Mouse (Mus musculus) cerebellum, postnatal 14 days (tissue): ENCODE measurements at regions not wholly inside any gene's neighbourhood (a gene's known extent, or its start where the extent isn't known, plus 50 kb on each side); places are given as distances from the start of the nearest gene placed in this dataset.

Experiments used
- DNase-seq, 2 experiments: peaks; one replicate each; pipeline ENCODE4 v3.0.0; 2021; ENCODE audit warnings: mixed read lengths in 2 of 2

DNA sequence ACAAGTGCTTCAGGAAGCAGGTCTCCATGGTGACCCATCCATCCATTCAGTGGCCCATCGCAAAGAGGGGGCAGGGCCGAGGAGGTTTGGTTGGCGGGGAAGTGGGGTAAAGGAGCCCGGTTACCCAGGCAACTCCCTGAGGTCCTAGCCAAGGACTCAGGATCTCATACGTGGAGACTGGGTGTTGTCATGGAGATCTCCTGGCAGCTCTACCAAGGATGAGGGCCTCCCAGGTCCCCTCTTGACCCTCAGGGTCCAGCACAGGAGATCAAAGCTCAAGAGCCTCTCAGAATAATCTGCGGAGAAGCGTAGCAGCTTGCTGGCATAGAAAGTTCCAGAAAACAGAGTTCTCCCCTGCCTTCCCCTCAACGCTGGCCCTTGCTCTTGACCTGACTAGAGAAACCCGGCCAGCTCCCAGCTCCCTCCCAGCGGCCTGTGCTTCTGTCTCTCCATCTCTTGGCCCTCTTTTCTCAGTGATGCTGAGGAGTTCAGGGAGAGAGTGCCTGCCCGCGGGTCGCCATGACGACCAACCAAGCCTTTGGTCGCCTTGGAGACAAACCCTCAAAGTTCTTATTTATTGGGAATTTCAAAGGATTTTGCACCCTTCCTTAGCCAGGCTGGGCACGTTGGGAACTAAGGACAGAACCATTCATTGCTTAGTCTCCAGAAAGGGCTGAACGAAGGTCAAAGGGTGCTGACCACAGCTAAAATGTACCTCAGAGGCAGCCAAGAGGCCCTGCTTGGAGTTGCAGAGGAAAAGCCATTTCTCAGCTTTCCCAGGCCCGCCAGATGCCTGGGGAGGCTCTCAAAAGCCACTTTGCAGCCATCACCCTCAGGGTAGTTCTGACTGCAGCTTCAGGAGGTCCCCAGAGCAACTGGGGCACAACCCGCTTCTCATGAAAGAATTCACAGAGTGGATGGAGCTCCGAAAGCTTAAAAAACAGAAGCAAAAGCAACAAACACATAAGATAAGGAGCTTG is 60.0 kb downstream of the Ubiad1 start:
- DNase-seq, result peak in 1 of 2 experiments; percentile 71

DNA sequence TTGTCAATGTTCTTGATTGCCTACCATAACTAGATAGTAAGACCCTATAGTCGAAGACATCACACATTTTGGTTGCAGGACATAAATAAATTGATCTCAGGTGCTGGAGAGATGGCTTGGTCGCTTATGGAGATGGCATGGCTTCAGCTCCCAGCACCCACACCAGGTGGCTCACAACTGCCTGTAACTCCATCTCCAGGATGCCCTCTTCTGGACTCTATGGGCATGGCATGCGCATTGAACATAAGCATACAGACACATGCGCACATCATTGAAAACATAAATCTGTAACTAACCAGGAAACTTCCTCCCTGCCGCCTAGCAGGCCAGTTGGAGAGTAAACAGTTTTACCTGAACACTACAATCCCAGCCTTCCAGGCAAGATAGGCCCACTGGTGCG is 64.0 kb downstream of the Ubiad1 start:
- peak in 1 of 2 experiments; percentile 38 for DNase-seq

DNA sequence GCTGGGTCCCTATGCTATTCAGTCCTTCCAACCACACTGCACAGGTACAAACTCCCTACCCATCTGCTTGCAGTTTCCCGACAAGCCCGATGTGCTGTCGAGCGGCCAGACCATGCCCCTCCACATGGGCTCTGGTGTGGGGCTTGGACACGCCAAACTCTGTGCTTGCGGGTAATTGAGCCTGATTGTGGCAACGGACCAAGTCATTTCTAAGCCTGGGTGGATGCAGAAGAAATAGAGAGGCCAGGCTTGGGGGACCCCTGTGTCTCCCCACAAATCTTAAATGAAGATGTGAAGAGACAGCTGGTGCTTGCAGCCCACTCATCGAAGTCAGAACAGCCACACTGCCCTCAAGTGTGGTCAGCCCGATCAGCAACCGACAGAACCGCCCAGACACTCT is 66.1 kb downstream of the Ubiad1 start:
- peak; percentile 60 to 70 for DNase-seq

DNA sequence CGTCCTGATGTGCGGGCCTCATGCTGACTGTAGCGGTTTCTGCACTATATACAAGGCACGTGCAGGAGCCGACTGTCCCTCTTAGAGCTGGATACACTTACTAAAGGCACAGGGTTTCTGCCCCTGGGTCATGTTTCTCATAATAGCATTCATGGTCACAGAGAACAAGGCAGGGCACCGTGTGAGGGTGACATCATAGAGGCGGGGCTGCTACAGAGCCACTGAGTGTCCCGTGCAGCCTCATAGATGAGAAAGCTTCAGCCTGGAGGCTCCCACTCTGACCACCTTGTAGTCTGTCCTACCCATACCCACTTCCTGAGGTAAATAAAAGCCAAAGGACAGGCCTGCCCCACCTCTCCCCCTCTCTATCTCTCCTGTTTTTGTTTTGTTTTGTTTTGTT is 67.2 kb downstream of the Ubiad1 start:
- no peak for DNase-seq

DNA sequence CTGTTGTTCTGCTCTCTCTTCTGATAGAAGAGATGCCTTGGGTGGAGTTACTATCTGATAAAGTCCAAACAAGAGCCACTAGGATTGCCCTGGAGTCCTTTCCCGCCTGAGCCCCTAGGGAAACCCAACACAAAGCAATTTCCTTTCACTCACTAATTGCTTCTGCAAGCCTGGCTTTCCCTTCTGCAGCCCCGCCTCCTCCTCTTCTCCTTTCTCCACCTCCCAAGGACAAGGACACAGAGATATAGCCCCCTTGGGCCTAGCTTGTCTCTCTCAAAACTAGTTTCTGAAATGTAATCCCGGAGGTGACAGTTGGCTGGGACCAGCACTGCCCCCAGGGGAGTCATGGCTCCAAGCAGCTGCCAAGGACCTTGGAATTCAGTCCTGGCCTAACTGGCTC is 68.1 kb downstream of the Ubiad1 start:
- no peak for DNase-seq

DNA sequence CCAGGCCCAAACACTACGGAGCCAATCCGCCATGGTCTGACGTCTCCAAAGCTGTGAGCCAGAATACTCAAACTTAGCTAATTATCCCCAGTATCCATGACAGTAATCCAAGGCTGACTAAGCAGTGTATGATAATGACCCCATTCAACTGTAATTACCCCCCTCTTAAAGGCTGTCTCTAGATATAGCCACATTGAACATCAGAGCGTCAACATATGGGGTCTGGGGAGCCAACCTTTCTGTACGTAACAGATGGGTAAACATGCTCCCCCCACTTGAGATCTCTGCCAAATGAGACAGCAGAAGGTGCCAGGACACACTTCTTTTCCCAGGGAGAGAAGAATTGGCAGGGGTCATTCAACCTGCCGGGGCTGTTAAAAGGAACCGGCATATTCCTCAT is 73.1 kb downstream of the Ubiad1 start:
- peak; percentile 78 to 85 for DNase-seq

DNA sequence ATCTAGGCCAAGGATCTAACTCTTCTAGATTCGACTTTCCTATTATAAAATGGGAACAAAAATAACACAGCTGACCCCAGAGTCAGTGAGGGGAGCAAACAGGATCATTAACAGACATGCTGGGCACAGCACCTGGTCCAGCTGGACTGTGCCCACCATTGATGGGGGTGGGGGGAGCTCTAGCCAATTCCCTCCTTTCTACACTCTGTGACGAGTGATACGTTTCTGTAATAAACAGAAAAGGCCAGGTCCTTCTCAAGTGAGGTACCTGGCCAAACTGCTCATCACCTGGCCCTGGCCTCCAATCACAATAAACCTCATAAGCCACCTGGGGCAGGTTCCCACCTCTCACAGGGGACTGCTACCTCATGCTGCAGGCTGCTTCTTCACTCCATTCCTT is 76.9 kb downstream of the Ubiad1 start:
- peak; percentile 67 to 70 for DNase-seq

DNA sequence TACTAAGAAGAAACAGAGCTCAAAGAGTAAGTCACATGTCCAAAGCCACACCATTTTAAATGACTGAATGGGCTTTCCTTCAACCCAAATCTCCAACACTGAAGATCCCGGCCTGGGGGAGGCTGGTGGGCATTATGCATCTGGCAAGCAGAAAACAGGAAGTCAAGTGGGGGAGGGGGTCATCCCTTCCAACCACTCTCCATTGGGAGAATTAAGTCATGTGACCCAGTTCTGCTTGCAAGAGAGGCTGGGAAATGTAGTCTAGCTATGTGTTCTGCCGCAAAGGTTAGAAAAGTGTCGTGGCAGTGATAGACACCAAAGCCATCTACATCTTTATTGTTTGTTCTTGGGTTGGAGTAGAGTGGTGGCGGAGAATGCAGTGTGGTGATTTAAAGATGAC is 78.0 kb upstream of the Disp3 start:
- no peak for DNase-seq

DNA sequence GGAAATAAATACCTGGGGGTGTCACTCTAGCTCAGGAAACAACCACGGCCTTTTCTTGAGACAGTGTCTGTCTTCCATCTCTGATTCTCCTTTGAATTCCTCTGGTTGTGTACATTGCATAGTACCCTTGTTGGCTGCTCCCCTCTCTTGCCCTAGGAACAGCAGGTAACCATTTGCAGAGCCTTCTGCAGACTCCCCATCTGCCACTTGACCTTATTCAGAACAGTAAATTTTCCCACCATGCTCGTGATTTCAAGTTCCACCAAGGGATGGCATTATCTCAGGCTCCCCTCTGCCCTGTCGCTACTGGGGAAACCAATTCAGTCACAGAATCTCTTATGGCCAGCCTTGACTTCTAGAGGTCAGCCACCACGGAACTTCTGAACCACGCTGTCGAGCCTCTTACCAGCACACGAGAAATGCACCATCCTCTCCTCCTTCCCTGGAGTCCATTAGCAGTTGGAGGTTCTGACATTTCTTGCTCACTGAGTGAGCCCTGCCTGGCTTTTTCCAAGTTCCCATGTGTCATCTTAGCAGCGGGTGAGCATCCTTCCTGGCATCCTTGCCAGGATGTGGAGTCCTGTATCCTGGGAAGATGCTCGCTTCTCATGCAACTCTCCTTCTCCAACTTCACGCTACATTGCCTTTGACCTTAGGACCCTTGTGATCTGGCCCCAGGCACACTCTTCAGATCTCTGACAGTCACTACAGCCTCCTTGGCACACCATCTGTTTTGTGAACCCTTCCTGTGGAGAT is 75.8 kb upstream of the Disp3 start:
- no peak for DNase-seq

DNA sequence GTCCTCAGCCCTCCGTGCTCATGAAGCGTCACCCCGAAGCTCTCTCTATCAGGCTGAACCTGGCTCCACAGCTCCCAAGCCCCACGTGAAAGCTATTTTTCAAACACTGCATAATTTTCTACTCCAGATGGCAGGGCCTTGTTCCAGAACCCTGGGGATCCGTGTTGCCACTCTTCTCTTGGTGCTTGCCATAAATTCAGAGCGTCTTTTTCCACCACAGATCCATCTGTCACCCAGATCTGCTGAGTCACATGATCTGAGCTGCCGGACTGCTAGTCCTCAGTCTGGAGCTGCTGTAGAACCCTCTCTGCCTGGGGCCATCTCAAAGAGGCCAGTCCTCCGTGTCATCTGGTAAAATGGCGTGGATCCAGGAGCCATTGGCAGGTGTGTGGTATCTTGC is 73.2 kb upstream of the Disp3 start:
- DNase-seq, result peak; percentile 99

DNA sequence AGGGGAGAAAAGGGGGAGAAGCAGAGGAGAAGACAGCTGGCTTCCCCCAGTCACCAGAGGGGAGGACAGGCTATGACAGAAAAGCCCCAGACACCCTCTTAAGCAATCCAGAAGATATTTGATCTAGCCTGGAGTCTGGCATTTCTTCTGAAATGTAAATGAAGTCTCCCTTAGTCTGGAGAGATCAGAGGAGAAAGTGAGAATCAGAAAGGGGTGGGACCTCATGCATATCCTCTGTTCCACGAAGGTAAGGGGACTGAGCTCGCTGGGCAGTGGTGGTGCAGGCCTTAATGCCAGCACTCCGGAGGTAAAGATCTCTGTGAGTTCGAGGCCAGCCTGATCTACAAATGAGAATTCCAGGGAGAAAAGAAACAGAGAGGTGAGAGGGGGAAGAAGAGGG is 70.6 kb upstream of the Disp3 start:
- no peak for DNase-seq

DNA sequence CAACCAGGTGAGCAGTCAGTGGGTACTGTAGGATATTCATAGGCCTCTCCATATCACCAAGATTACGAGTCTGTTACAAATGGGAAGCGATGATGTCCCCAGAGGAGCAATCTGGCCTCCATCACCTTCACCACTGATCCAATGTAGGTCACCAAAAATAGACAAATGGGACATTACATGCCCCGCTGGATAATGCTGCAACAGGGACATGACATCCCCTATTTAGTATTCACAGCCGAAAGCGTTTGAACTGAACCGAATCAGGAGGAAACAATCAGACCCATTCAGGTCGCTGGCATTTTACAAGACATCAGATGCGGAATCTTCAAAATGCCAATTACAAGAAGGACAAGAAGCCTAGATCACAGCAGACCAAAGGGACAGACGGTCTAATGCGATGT is 69.5 kb upstream of the Disp3 start:
- DNase-seq, result peak; percentile 70 to 75

DNA sequence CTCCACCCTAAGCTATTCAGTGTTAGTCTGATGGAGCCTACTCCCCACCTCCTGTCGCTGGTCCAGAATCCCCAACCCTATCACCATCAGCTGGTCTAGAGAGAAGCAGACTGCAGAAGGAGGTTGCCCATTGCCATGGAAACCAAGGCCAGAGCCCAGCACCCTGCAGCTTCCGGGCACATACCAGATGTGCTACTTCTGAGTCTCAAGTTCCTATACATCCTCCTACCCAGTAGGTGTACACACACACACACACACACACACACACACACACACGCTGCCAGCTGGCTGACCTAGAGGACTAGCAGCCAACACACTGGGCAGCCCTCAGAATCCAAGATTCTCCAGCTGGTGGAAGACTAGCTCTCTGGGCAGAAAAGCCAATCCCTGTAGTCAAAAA is 68.9 kb upstream of the Disp3 start:
- DNase-seq, result peak; percentile 87 to 91

DNA sequence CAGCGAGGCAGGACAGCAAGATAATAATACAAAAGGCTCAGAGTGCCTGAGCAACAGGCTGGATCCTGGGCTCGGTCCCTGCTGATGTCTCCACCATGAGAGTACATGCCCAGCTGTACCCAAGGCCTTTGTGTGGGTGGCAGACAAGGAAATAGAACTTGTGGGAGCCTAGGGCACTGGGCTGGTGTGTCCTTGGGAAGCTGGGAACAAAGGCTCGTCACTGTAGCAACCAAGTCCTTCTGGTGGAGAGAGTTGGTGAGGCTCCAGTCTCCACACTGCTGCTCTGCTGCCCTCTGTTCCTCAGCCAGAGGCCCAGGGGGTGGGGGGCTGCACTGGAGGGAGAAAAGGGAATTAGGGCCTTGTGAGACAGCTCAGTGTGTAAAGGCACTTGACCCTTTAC is 66.2 kb upstream of the Disp3 start:
- DNase-seq, result no peak

DNA sequence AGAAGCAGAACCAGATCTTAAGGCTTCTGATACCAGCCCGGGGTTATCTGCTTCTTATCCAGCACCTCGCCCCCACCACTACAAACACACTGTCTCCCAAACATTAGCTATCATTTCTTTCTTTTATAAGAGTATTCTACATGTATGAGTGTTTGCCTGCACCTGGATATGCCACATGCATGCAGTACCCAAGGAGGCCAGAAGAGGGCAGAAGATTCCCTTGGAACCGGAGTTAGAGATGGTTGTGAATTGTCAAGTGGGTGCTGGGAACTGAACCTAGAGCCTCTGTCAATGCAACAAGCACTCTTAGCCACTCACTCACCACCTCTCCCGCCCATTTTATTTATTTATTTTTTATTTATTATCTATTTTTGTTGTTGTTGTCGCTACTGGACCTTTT is 64.9 kb upstream of the Disp3 start:
- peak in 1 of 2 experiments; percentile 29 for DNase-seq

DNA sequence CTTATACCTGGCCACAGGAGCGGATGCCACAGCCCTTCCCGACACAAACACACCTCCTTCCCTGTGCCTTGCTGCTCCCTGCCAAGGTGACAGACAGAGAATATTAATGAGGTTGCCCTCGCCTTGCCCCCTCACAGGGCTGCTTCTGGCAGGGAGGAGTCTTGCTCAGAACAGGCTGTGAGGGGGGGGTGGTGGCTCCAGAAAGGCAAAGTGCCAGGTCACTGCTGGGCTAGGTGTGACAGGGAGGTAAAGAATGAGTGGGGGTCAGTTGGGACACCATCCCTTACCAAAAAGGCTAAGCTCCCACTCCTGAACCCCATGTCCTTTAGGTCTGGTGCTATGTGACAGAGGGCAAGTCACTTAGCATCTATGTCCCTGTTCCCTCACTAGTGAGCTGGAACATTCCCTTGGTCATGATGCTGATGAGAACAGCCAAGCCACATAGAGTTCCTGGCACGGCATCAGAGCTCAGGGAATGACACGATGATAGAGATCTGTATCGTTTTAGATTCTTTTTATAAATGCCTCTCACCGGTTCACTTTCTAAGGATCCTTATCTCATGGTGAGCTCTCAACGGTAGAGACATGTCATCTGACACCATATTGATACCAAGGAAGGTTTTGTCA is 53.9 kb upstream of the Disp3 start:
- DNase-seq, result peak; percentile 66 to 68

DNA sequence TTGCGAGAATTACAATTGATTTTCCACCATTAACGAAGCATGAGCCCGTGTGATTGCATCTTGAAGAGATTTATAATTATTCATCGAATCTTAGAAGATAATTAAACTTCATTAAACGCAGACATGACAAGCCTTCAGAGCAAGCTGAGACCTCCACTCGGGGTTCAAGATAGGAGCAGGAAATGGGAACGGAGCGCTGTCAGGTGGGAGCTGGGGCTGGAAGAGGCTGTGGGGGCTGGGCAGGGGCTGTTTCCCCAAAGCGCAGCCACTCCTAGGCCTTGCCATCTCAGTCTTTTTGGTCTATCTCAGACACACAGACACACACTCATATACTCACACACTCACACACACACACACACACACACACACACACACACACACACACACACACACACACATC is 52.6 kb upstream of the Disp3 start:
- no peak for DNase-seq

DNA sequence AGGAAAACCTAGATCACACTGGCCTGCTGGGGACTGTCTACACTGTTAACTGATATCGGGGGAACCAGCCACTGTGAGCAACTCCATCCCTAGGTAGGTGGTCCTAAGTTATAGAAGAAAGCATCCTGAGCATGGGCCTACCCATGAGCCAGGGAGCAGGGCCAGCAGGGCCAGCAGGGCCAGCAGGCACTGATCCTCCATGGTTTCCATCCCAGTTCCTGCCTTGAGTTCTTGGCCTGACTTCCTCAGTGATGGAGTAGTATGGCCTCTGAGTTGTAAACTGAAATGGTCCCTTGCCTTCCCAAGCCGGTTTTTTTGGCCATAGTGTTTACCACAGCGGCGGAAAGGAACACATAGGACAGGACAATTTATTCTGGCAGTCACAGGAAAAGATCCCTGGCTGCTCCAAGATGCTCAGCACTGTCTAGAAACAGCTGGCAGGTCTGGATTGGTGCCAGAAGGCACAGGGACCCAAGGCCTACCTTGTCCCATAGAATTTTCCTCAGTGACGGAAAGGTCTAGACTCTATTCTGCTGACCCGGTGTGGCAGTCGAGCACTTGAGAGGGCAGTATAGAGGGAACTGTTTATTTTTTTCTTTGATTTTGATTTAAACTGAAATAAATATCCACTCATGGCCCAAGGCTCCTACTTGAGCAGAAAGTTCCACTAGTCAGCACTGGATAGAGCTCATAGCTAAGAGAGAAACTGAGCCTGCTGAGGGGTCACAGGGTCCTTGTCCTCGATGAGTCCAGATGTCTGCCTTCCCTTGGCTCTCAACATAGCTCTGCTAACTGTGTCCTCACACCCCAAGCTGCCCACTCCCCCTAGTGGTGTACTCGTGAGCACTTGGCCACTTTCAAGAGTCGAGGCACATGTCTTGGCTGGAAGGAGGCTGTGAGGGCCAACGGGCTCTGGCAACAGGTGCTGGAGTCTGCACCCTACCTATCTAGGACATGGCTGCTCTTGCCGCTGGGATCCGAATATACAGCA is 50.4 kb upstream of the Disp3 start:
- DNase-seq, result peak; percentile 57 to 63
